Mouse (Mus musculus): ENCODE results near the gene Sestd1. TPM values are rescaled to one million over a fixed set of nuclear protein-coding genes. Genes with fewer than 3 reads are reported as not detected.
A peak's percentile ranks its signal among the peaks of the same experiment; 100 is the strongest.

Gene Sestd1
- polyA plus RNA-seq, 1 experiment = 31.9 TPM

- TF ChIP-seq POLR2A (IDR thresholded peaks at IDR 0.05; ENCODE audit: borderline replicate concordance, insufficient read depth, low read length) (no peak), CTCF (IDR thresholded peaks at IDR 0.05; ENCODE audit: borderline replicate concordance, insufficient read depth, low read depth, low read length) (no peak)
- no peak overlapping the region for H3K4me3 ChIP-seq (replicated peaks; ENCODE audit: insufficient read depth, low read depth, low read length)
- H3K4me1 ChIP-seq (ENCODE audit: control insufficient read depth, insufficient read depth, low read length) = peaks cover 17% of the 10 kb centered on the region; the same call in 1 of the 2 replicates
- WGBS = 51% methylated on average over 23 of the region's 23 CpGs
- H3K27ac ChIP-seq (ENCODE audit: insufficient read depth, low read length) = peak overlapping the region; percentile 40; the same call in 1 of the 2 replicates
- no peaks in the 10 kb centered on the region for H3K27me3 ChIP-seq (ENCODE audit: control insufficient read depth, insufficient read depth, low read length)
- DNase-seq = no peak
These were observed 108.8 kb downstream of the Sestd1 start for GRCm38 (mm10) chr2:77171444-77172240.

GRCm38 (mm10) chr2:77170633-77171105, 109.7 kb downstream of the Sestd1 start, which contains the start of gene Ccdc141:
Gene Ccdc141, minus strand, starts transcription at chr2:77170636.
- peaks cover 17% of the 10 kb centered on the region; the same call in 1 of the 2 replicates for H3K4me1 ChIP-seq (ENCODE audit: control insufficient read depth, insufficient read depth, low read length)
- WGBS = 16% methylated on average over 6 of the region's 6 CpGs
- no peak for DNase-seq
- no peaks in the 10 kb centered on the region for H3K27me3 ChIP-seq (ENCODE audit: control insufficient read depth, insufficient read depth, low read length)
- peak within 1 kb of the TSS; percentile 71; the same call in 1 of the 2 replicates for H3K27ac ChIP-seq (ENCODE audit: insufficient read depth, low read length)
- peak within 1 kb of the TSS; percentile 60 for H3K4me3 ChIP-seq (replicated peaks; ENCODE audit: insufficient read depth, low read depth, low read length)
- TF ChIP-seq CTCF (IDR thresholded peaks at IDR 0.05; ENCODE audit: borderline replicate concordance, insufficient read depth, low read depth, low read length) (no peak), POLR2A (IDR thresholded peaks at IDR 0.05; ENCODE audit: borderline replicate concordance, insufficient read depth, low read length) (no peak)

- peak overlapping the region; percentile 71; the same call in 1 of the 2 replicates for H3K27ac ChIP-seq (ENCODE audit: insufficient read depth, low read length)
These were observed 110.3 kb downstream of the Sestd1 start for GRCm38 (mm10) chr2:77169916-77170632.

GRCm38 (mm10) chr2:77169218-77169617, 111.2 kb downstream of the Sestd1 start:
- Histone ChIP-seq H3K27me3 (ENCODE audit: control insufficient read depth, insufficient read depth, low read length) (no peaks in the 10 kb centered on the region), H3K4me1 (ENCODE audit: control insufficient read depth, insufficient read depth, low read length) (peaks cover 13% of the 10 kb centered on the region; the same call in 1 of the 2 replicates), H3K4me3 (replicated peaks; ENCODE audit: insufficient read depth, low read depth, low read length) (no peak overlapping the region), H3K27ac (ENCODE audit: insufficient read depth, low read length) (no peak overlapping the region)
- no peak for DNase-seq
- TF ChIP-seq CTCF (IDR thresholded peaks at IDR 0.05; ENCODE audit: borderline replicate concordance, insufficient read depth, low read depth, low read length) (no peak), POLR2A (IDR thresholded peaks at IDR 0.05; ENCODE audit: borderline replicate concordance, insufficient read depth, low read length) (no peak)
- WGBS = 90% methylated on average over 4 of the region's 4 CpGs

More at GRCm38 (mm10) chr2:77169916-77170632, 110.3 kb downstream of the Sestd1 start:
- TF ChIP-seq POLR2A (IDR thresholded peaks at IDR 0.05; ENCODE audit: borderline replicate concordance, insufficient read depth, low read length) = no peak
- TF ChIP-seq CTCF (IDR thresholded peaks at IDR 0.05; ENCODE audit: borderline replicate concordance, insufficient read depth, low read depth, low read length) = no peak
- Histone ChIP-seq H3K27me3 (ENCODE audit: control insufficient read depth, insufficient read depth, low read length) (no peaks in the 10 kb centered on the region), H3K4me1 (ENCODE audit: control insufficient read depth, insufficient read depth, low read length) (peaks cover 17% of the 10 kb centered on the region; the same call in 1 of the 2 replicates), H3K4me3 (replicated peaks; ENCODE audit: insufficient read depth, low read depth, low read length) (peak overlapping the region; percentile 60)
- DNase-seq = peak in 1 of 2 experiments; percentile 14
- WGBS = 14% methylated on average over 21 of the region's 21 CpGs

- DNase-seq = no peak
- peaks cover 13% of the 10 kb centered on the region; the same call in 1 of the 2 replicates for H3K4me1 ChIP-seq (ENCODE audit: control insufficient read depth, insufficient read depth, low read length)
- TF ChIP-seq CTCF (IDR thresholded peaks at IDR 0.05; ENCODE audit: borderline replicate concordance, insufficient read depth, low read depth, low read length) = no peak
- no peak for TF ChIP-seq POLR2A (IDR thresholded peaks at IDR 0.05; ENCODE audit: borderline replicate concordance, insufficient read depth, low read length)
- no peak overlapping the region for H3K27ac ChIP-seq (ENCODE audit: insufficient read depth, low read length)
- 93% methylated on average over 7 of the region's 7 CpGs for WGBS
- no peaks in the 10 kb centered on the region for H3K27me3 ChIP-seq (ENCODE audit: control insufficient read depth, insufficient read depth, low read length)
- H3K4me3 ChIP-seq (replicated peaks; ENCODE audit: insufficient read depth, low read depth, low read length) = no peak overlapping the region
These were observed 111.6 kb downstream of the Sestd1 start for GRCm38 (mm10) chr2:77168781-77169180.

- Histone ChIP-seq H3K4me1 (ENCODE audit: control insufficient read depth, insufficient read depth, low read length) (peaks cover 13% of the 10 kb centered on the region; the same call in 1 of the 2 replicates), H3K4me3 (replicated peaks; ENCODE audit: insufficient read depth, low read depth, low read length) (no peak overlapping the region), H3K27ac (ENCODE audit: insufficient read depth, low read length) (no peak overlapping the region), H3K27me3 (ENCODE audit: control insufficient read depth, insufficient read depth, low read length) (no peaks in the 10 kb centered on the region)
- TF ChIP-seq POLR2A (IDR thresholded peaks at IDR 0.05; ENCODE audit: borderline replicate concordance, insufficient read depth, low read length) (no peak), CTCF (IDR thresholded peaks at IDR 0.05; ENCODE audit: borderline replicate concordance, insufficient read depth, low read depth, low read length) (no peak)
- WGBS = 85% methylated on average over 13 of the region's 13 CpGs
- no peak for DNase-seq
These were observed 112.2 kb downstream of the Sestd1 start for GRCm38 (mm10) chr2:77168081-77168685.

GRCm38 (mm10) chr2:77166366-77166765, 114.0 kb downstream of the Sestd1 start:
- TF ChIP-seq CTCF (IDR thresholded peaks at IDR 0.05; ENCODE audit: borderline replicate concordance, insufficient read depth, low read depth, low read length) = no peak
- TF ChIP-seq POLR2A (IDR thresholded peaks at IDR 0.05; ENCODE audit: borderline replicate concordance, insufficient read depth, low read length) = no peak
- WGBS = 78% methylated on average over 4 of the region's 4 CpGs
- H3K4me3 ChIP-seq (replicated peaks; ENCODE audit: insufficient read depth, low read depth, low read length) = no peak overlapping the region

More at GRCm38 (mm10) chr2:77166366-77166765, 114.0 kb downstream of the Sestd1 start:
- H3K27ac ChIP-seq (ENCODE audit: insufficient read depth, low read length) = no peak overlapping the region
- peaks cover 6% of the 10 kb centered on the region; the same call in 1 of the 2 replicates for H3K4me1 ChIP-seq (ENCODE audit: control insufficient read depth, insufficient read depth, low read length)
- no peak for DNase-seq
- no peaks in the 10 kb centered on the region for H3K27me3 ChIP-seq (ENCODE audit: control insufficient read depth, insufficient read depth, low read length)
